Mouse (Mus musculus) cortical plate, adult 2 months (tissue): ENCODE results near the gene Cxadr.

Experiments used
- CTCF ChIP-seq: fragments of 200-500 bp; IDR thresholded peaks from 2 replicates; pipeline ENCODE4 v1.5.1; 2011; ENCODE audit warnings: mild to moderate bottlenecking, control low read depth, low read length; ENCODE audit not compliant: insufficient read depth; ENCODE audit errors: extremely low read depth
- POLR2A ChIP-seq: fragments of 200-500 bp; IDR thresholded peaks from 2 replicates; pipeline ENCODE4 v1.6.1; 2011; ENCODE audit warnings: mild to moderate bottlenecking, low read length, control low read depth; ENCODE audit not compliant: insufficient read depth; ENCODE audit errors: extremely low read depth

- TF ChIP-seq CTCF = no peak
- TF ChIP-seq POLR2A = no peak
These were observed 90.1 kb downstream of the Cxadr start for GRCm38 (mm10) chr16:78391354-78391753.
